Mouse (Mus musculus): Measurements from ENCODE around the gene Tmem242.

Gene Tmem242

DNA sequence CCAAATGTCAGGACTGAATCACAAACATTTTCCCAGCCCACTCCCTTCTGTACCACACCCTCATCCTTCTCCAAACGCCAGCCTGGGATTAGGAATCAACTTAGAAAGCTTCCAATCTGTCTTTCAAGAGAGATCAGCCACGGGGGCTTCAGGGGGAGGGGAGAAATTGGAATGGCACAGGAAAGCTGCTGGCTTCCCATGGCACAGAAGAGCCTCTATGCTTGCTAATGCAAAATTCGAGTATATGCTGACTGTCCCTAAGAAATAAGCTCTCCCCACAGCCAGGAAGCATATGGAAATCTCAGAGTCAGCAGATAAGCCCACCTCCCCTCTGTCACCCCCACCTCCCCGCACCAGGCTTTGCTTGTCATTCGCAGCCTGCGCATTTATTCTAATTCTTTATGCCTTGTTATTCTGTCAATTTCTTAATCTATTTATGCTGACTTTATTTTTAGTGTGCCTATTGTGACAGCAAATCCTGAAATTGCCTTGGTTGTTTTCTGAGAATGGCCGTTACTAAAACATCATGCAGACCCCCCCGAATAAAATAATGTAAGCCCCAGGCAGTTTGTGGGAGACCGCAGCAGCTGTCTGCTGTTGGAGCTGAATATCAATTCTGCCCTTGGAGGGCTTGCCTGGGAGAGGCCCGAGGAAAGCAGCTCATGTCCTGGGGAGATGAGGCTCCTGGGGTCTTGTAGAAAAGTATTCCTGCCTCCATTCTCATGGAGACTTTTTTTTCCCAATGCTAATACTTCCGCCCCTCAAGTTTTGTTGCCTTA lies 62.7 kb downstream of the Tmem242 start:
- no peak for DNase-seq (ENCODE audit: low read depth, low spot score)

DNA sequence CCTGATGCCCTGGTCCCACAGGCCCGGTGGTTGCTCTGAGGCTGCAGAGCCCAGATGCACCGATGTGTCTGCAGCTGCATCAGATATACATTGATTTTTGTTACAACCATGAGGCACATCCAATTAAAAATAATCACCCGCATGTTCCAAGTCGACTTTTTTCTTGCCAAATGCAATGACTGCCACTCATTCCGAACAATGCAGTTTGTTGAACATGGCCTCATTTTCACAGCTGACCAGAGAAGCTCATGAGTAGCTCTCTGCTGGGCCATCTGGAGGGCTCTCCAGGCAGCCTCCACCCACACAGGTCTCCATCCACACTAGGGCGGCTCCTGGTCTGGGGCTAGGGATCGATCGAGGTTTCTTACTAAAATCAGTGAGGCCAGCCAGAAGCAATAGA lies 67.1 kb downstream of the Tmem242 start:
- no peak for DNase-seq (ENCODE audit: low read depth, low spot score)

DNA sequence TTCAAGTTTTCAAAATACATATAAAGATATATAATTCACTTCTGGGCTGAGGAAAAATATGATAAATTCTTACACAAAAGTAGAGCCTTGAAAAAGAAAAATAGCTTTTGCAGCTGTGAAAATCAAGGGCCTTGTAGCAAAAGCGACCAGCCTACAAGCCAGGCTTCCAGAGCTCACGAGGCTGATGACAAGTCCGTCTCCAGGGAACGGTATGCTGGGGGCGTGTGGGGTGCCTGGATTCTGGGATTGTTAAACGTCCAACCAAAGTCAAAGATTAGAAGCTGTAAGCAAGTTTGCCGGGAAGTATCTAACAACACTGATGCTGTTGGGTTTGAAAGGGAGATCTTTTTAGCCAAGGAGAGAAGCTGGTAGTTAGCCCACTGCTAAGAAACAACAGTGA lies 68.5 kb downstream of the Tmem242 start:
- no peak for DNase-seq (ENCODE audit: low read depth, low spot score)

DNA sequence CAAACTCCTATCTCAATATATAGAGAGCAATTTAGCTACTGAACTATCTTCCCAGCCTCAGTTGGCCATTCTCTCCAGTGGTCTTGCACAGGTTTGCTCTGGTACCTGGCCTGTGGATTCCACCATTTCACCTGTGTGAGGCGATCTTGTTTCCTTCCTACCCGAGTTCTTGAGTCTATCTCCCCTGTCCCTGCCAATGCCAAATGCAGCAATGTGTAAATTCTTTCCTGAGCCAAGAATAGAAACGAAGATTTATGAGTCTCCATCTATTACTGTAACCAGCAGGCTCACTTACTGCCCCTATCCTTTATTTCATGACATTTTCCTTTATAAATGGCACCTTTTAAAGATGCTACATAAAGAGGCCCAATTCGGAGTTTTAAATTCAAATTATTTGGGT lies 69.0 kb downstream of the Tmem242 start:
- no peak for DNase-seq (ENCODE audit: low read depth, low spot score)

DNA sequence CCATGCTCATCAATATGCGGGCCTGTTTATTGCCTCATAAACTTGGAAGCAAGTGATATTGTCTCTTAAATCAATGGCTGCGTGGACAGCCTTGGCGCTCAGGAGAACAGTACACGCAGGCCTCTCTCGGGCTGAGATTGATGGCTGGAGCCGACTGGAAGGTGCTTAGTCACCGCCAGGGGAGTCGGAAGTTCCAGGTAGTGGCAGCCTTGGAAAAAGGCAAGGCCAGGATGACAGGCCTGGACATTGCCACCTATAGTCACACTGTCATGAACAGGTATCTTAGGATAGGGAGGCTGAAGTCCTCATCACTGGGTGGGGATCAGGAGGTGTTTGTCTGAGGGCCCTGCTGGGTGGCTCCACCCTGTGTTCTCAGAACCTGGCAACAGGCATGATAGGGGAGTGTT lies 74.1 kb downstream of the Tmem242 start:
- DNase-seq (ENCODE audit: low read depth, low spot score): no peak
